Mouse (Mus musculus) kidney, postnatal 10 days (tissue): ENCODE data around the gene Fnbp1l.

Source experiments
- DNase-seq: peaks from one replicate; pipeline ENCODE4 v3.0.0; 2021; ENCODE audit warnings: mixed read lengths

Gene Fnbp1l

GRCm38 (mm10) chr3:122603229-122603628 is 16.3 kb downstream of the Fnbp1l start:
- no peak for DNase-seq

GRCm38 (mm10) chr3:122602370-122602769 is 17.1 kb downstream of the Fnbp1l start:
- no peak for DNase-seq

GRCm38 (mm10) chr3:122599291-122599690 is 20.2 kb downstream of the Fnbp1l start:
- no peak for DNase-seq

- DNase-seq, result no peak
Measured at GRCm38 (mm10) chr3:122590804-122591203, 28.7 kb downstream of the Fnbp1l start.

- DNase-seq, result no peak
Measured at GRCm38 (mm10) chr3:122590346-122590745, 29.2 kb downstream of the Fnbp1l start.

GRCm38 (mm10) chr3:122586918-122587641 is 32.4 kb downstream of the Fnbp1l start:
- no peak for DNase-seq

GRCm38 (mm10) chr3:122577360-122577759 is 42.2 kb downstream of the Fnbp1l start:
- DNase-seq, result no peak

GRCm38 (mm10) chr3:122574921-122575320 is 44.6 kb downstream of the Fnbp1l start:
- no peak for DNase-seq

GRCm38 (mm10) chr3:122573426-122574286 is 45.9 kb downstream of the Fnbp1l start:
- DNase-seq, result no peak

- no peak for DNase-seq
Measured at GRCm38 (mm10) chr3:122566549-122566948, 53.0 kb downstream of the Fnbp1l start.

- DNase-seq, result no peak
Measured at GRCm38 (mm10) chr3:122566112-122566511, 53.4 kb downstream of the Fnbp1l start.

- no peak for DNase-seq
Measured at GRCm38 (mm10) chr3:122565285-122565684, 54.2 kb downstream of the Fnbp1l start.

GRCm38 (mm10) chr3:122557766-122558165 is 61.7 kb downstream of the Fnbp1l start:
- DNase-seq, result no peak

GRCm38 (mm10) chr3:122551174-122551573 is 68.3 kb downstream of the Fnbp1l start:
- DNase-seq, result no peak

GRCm38 (mm10) chr3:122547469-122547868 is 72.0 kb downstream of the Fnbp1l start:
- DNase-seq, result no peak

GRCm38 (mm10) chr3:122545346-122545745 is 74.2 kb downstream of the Fnbp1l start:
- no peak for DNase-seq

GRCm38 (mm10) chr3:122540918-122541317 is 78.6 kb downstream of the Fnbp1l start:
- no peak for DNase-seq

GRCm38 (mm10) chr3:122539961-122540690 is 79.4 kb downstream of the Fnbp1l start:
- no peak for DNase-seq

- no peak for DNase-seq
Measured at GRCm38 (mm10) chr3:122538851-122539250, 80.7 kb downstream of the Fnbp1l start.

GRCm38 (mm10) chr3:122535938-122536703 is 83.4 kb downstream of the Fnbp1l start:
- DNase-seq, result no peak

- DNase-seq, result no peak
Measured at GRCm38 (mm10) chr3:122528477-122528876, 91.0 kb downstream of the Fnbp1l start.

- DNase-seq, result no peak
Measured at GRCm38 (mm10) chr3:122521294-122521693, 98.2 kb downstream of the Fnbp1l start.

GRCm38 (mm10) chr3:122520875-122521274 is 98.6 kb downstream of the Fnbp1l start:
- no peak for DNase-seq
